Mouse (Mus musculus) yolk sac, embryonic 10.5 days (tissue): ENCODE results near the gene Nostrin.

ENCODE experiments used
- DNase-seq: peaks from one replicate; pipeline ENCODE4 v3.0.0-alpha.2; 2017; ENCODE audit warnings: low spot score

Gene Nostrin

DNA sequence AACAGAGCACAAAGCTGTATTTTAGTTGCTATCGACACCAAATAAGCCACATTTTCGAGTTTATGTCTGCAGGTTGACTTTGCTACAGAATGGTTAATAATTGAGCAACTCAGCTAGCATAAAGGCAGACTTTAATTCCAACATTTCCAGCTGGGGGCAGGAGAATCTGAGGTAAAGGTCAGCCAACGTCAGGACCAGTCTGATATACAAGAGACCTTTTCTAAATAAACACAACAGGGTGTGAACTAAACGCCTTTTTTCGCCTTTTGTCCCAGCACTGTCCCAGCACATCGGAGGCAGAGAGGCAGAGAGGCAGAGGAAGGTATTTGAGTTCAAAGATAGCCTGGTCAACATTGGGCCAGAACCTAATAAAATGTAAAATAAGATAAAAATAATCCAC lies 69.6 kb downstream of the Nostrin start:
- DNase-seq = peak; percentile 74

DNA sequence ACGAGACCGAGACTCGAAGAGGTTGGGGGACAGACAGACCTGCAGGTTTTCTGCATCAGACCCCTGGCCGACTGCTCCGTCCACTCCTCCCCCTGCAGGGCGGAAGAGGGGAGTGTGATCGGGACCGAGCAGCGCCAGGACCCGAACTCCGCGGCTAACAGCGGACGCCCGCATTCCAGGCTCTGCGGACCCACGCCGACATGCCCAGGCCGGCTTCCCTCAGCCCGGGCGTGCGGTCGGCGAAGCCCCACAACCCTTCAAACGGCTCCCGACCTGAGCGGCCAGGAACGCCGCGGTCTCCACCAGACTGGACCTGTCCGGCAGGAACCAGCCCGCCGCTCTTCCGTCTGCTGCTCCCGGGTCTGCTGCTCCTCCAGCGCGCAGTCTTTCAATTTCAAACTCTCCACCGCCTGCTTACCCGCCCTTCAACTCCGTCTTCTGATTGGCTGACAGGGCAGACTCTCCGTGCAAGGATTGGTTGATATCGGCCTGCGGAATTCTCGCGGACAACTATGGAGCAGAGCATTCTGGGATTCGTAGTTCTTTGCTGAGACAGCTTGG lies 70.3 kb downstream of the Nostrin start, which contains the start of gene Spc25:
Spc25 (minus strand) TSS at position 404 of the 561 bp plus-strand sequence.
- peak; percentile 96 for DNase-seq

DNA sequence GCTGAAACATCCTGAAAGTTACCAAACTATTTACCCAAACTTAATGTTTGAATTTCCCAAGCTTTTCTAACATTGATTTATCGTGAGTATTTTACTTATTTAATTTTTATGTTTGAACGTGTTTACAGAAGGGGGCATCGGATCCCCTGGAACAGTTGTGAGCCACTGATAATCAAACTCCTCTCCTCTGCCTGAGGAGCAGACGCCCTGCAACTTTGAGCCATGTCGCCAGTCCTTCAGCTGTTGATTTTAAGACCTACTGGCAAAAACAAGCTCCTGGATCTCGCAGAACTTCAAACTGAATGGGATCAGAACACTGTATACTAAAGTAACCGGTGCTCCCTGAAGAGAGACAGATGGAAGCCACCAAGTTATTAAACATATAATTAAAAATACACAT lies 70.9 kb downstream of the Nostrin start:
- no peak for DNase-seq

DNA sequence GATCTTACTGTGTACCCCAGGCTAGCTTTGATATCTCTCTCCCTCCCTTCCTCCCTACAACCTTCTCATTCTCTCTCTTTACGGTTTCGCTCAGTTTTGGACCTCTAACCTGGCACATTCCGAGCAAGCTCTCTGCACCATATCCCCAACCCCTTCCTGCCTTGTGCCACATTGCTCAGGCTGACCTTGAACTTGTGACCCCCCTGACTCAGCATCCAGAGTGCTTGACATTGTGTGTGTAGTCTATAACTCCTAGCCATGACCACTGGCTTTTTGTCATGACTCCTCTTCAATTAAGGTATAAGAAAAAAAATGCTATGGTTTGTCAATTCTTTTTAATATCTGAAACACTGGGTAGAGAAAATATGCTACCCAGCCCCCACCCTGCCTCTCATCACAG lies 74.1 kb downstream of the Nostrin start:
- DNase-seq = no peak

DNA sequence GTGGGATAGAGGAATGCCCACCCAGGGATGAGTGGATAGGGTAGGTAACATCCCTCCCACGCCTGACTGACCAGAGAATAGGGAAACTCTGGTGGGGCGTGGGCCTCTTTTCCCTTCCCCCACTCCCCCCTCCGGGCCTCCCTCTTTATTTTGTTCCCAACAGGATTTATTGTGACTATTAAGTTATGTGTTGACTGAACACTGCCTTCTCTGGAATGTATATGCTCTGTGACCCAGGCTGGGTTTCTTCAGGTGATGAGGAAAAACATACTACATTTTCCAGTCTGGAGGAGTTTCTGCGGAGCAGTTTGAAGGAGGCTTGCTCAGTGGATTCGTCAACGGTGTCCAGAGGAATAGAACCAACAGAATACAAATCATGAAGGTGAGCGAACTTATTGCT lies 75.2 kb downstream of the Nostrin start, which contains the start of gene G6pc2:
G6pc2 (plus strand) TSS at position 301 of the 400 bp plus-strand sequence.
- DNase-seq = no peak

DNA sequence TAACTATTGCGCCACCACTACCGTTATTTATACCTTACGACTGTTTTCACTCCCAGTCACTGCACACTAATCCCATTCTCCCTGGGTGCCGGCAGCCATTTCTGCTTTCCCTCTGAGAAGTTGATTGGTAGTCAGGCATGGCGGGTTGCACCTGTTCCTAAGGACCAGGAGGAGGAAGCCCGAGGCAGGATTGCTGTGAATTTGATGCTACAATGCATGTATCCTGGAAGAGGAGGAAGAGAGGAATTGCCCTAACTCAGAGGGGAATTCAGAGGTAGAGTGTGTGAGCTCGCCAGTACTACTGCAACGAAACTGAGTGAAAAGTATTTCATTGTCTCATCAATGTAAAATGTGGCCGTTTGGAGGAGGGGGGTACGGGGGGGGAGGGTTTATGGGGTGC lies 77.1 kb downstream of the Nostrin start:
- no peak for DNase-seq

DNA sequence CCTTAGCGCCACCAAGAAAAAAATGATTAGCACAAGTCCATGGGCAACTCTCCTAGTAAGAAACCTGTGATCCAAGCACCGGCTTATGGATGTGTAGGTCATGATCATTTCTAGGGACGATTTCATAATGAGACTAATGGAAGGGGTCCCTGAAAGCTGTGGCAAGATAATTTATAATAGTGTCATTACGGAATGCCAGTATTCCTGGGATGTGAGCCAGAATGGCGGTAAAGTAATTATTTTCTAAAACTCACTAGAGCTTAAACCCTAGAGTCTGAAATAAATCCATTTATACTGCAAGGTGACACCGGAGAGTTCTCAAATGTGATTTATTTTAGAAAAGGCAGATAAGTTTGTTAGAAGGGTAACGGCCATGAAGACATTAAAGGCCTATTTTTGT lies 79.6 kb downstream of the Nostrin start:
- DNase-seq = no peak

DNA sequence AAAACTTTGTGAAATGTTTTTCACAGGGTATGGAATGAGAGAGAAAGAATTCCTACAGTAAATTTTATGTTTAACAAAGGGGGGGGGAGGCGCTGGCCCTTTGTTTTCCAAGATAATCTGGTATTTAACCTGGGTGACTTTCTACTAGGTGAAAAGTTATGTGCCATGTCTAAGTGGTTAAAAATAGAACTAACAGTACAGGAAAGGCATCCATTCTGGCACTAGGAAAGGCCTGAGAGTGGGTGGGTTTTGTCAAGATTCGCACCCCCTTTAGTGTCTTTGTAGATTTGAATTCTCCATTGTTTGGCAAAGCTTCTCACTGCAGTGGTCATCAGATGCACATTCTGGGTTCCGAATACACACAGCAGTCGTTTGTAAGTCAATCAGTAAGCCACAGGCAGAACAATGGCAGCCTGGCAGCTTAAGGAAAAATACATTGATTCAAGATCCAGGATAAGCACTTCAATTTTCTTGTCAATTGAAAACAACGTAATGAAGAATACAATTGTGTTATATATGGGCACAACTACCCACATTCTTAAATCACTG lies 86.3 kb downstream of the Nostrin start:
- no peak for DNase-seq

DNA sequence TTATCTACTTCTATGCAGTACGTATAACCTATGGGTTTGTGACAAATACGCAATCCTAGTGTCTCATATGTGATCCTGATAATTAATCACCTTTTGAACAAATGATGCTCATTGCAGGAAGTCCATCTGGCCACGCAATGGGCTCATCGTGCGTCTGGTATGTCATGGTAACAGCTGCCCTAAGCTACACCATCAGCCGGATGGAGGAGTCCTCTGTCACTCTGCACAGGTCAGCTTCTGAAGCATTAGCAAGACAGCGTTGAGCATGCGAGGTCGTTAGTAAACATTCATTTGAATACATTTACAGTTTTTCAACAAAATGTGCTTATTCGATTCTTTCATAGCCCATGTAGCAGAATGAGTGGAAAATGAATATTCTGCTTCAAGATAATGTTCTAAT lies 87.2 kb downstream of the Nostrin start:
- DNase-seq = no peak

DNA sequence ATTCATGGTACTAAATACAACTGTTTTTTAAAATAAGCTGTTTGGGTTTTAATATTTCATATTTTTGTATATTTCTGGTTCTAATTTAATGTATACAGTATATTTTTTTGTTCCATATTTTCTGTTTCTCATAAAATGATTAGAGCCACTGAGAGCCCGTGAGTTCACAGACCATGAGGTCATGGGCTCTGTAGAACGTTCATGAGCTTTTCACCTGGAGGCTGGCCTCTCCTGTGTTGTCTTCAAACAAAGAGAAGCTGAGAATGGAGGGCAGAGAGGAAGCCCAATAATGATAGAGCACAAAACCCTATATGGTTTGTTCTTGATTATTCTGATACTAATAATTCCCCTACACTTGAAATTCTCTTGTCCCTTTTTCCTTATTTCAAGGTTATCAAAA lies 89.1 kb downstream of the Nostrin start:
- no peak for DNase-seq

DNA sequence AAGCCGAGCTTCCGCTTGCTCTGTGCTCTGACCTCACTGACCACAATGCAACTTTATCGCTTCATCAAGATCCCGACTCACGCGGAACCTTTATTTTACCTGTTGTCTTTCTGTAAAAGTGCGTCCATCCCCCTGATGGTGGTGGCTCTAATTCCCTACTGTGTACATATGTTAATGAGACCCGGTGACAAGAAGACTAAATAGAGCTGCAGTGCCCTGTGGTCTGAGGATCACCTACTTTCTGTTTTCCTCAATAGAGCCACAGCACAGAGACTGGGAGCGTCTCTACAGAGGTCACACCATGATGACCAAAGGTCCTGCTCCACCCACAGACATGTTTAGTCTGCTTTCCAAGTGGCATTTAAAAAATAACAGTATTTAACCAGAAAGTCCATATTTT lies 91.3 kb downstream of the Nostrin start:
- DNase-seq = no peak

DNA sequence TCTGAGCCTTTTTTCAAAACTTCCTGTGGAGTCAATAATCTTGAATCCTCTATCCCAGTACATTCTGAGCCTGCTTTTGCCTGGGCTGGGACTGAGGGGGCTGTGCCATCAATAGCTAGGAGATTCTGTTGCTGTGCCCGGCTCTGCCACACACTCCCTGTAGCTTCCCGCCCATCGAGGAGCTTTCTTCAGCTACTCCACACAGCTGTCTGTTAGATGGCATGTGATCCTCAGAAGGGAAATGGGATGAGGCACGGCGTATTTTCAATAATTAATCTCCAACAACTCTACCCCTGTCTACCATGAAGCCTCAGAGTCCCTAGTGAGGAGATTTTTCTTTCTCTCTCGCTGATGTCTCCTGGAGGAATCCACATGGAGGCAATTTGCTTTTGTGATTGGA lies 93.0 kb downstream of the Nostrin start:
- no peak for DNase-seq

DNA sequence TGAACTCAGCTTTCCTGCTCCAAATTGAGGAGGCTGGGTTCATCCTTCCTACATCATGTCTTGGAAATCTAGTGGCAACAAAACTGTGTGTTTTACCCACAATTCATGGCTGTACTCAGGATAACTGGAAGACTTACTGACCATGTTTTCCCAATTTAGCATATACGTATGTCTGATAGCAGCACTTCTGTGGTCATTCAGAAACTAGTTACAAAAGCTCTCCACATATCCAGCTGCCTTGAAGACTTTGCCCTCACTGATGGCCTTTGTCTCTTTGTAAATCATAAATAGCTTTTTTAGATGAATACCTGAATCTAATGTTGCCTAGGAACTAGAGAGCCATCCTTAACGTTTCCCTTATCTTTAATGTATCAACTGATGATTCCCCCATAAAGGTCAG lies 94.5 kb downstream of the Nostrin start:
- no peak for DNase-seq

DNA sequence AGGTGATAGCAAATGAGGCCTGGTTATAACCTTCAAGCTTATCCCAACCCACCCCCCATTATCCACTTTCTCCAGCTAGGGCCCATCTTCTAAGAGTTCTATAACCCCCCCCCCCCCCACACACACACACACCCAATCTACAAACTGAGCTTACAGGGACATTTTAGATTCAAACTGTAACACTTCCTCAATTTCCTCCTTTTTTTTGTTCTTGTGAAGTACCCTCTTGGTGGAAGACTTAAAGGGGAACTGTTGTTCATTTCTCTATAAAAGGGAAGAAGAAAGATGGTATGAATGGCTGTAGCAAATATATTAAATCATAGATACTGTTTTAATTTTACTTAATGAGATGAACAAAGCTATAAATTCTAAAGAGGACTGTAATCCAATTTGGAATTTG lies 96.5 kb downstream of the Nostrin start:
- DNase-seq = no peak

DNA sequence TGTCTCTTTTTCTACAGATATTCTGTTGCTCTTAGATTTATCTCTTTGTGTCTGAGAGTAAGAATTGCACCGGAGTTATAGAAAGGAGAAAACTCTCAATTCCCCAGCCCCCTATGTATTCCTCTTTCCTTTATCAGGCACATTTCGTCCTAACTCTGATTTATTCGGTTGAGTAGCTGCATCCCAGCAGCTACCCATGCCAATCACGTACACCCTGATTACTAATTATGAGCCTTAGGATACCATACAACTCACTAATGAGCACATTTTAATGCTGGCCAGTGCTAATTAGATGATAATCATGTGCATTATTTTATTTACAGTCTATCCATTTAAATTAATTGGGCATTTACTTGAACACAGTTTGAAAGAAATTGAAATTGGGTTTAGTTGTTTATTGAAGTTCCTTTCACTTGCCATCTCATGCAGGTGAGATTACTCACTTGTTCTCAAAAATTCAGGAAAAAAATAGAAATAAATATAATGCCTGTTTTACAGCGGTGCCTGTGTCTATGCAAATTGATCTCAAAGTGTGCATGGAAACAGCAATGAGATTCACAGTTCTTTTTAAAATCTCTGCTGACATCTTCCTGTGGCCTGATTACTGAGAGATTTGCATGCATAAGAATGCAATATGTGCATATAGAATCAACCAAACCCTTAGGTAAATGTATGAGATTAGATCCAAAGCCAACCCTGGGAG lies 99.5 kb downstream of the Nostrin start:
- no peak for DNase-seq
